Mouse (Mus musculus): ENCODE data around the gene A730015C16Rik.

Gene A730015C16Rik

DNA sequence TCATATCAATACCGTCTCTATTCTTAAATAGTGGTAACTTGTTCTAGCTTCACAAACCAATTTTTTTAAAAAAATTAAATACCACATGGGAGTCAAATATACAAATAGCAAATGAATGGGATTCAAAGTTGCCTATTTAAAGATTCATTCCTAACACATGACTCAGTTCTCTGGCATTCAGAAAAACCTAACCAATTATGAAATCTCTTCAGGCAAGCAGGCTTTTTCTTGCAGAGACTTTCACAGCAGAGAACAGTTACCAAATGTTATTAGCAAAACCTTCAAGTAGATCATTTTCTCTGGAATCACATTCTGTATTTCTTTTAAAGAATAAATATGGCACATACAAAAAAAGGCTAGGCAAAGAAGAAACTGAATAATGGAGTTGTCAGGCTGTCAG lies 17.7 kb downstream of the A730015C16Rik start:
- no peak for DNase-seq (ENCODE audit: low spot score)

DNA sequence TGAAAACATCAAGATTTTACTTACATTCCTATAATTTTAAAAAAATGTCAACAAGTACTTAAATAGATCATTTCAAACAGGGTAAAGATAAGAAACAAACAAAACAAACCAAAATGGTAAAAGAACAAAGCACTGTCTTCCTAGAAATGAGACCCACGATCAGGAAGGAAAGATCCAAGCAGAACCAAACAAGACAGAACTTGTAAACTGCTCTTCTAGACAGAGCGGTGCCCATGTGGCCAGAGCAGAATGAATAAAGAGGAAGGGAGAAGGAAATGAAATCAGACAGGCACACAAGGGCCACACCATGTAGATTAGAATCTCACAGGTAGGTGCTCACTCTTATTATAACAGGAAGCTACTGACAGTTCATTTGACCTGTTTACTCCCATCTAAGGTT lies 21.8 kb downstream of the A730015C16Rik start:
- DNase-seq (ENCODE audit: low spot score), result no peak

DNA sequence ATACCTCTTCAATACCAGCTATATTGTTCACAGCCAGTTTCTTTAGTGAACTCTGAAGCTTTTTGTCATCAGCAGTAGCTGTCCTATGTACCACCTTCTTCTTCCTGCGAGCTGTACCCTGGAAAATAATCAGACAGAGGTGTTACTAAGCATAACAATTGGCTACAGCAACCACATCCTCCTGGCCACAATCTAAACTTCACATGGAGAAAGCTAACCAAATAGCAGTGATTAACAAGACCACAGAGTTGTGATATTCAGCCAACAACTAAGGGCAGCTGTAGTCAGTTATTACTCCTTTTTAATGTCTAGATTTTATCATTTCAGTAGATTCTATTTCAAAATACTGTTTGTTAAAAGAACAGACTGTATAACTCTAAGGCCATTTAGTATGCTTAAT lies 22.3 kb downstream of the A730015C16Rik start:
- no peak for DNase-seq (ENCODE audit: low spot score)

DNA sequence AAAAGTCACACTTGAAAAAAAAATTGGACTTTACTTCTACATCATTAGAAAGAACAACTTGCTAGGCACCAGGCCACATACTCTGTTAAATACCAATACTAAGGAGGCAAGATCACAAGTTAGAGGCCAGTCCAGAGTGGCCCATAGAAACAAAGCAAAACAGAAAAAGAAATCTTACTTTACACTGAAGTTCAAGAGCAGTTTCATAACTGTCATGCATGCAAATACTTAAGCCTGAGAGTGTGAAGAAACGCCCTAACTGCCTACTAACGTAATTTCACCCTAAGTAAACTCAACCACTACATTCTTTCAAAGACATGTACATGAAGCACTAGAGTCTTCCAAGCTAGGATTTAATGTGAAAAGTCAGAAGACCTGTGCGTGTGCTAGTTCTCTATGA lies 22.7 kb downstream of the A730015C16Rik start:
- DNase-seq (ENCODE audit: low spot score), result no peak

DNA sequence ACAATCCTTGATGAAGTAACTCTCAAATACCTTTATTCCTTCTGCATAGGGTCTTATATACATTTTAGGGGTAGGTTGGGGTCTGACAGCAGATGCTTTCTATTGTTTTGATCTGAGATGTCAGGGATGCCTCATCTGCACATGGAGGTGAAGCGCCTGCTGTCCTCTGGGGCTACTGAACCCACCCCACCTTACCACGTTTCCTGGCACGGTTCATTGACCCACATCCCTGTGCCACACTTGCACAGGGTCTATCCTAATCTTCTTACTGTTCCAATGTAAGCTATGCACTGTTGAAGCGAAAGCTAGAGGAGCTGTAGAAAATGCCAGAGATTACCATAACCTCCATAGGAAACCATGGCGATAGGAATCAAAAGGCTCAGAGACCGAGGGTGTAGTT lies 36.9 kb downstream of the A730015C16Rik start:
- DNase-seq (ENCODE audit: low spot score), result no peak

DNA sequence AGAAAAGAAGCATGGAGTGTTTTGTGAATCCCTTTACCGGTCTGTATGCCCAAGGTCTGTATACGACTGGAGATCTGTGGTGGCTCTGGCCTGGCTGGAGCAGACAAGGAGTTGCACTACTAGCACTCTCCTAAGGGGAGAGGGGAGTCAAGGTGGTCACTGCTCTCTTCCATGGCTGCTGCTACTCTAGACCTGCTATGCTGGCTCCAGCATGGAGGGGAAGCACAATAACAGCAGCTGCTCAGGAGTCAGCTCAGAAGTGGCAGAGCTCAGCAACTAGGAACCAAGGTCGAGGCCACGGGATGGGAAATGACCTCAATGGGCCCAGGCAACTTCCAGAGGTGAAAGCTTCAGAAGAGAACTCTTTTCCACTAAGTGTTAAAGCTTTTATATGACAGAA lies 37.3 kb downstream of the A730015C16Rik start:
- no peak for DNase-seq (ENCODE audit: low spot score)

DNA sequence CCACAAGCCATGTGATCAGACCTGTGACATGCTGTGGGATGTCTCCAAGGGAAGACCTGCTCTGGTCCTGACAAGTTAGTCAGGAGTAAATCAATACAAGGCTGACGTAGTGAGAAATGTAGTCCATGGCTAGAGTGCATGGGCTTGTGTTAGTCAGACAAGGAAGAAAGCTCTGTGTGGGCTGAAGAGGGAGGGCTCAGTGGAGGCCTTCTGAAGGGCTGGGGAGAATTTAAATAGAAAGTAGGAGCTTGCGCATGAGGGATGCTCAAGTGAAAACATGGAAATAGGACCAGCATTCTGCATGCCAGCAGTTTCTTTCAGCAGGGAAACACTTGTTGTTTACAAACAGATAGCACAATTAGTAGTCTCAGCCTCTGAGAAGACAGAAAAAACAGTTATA lies 44.9 kb downstream of the A730015C16Rik start:
- no peak for DNase-seq (ENCODE audit: low spot score)

DNA sequence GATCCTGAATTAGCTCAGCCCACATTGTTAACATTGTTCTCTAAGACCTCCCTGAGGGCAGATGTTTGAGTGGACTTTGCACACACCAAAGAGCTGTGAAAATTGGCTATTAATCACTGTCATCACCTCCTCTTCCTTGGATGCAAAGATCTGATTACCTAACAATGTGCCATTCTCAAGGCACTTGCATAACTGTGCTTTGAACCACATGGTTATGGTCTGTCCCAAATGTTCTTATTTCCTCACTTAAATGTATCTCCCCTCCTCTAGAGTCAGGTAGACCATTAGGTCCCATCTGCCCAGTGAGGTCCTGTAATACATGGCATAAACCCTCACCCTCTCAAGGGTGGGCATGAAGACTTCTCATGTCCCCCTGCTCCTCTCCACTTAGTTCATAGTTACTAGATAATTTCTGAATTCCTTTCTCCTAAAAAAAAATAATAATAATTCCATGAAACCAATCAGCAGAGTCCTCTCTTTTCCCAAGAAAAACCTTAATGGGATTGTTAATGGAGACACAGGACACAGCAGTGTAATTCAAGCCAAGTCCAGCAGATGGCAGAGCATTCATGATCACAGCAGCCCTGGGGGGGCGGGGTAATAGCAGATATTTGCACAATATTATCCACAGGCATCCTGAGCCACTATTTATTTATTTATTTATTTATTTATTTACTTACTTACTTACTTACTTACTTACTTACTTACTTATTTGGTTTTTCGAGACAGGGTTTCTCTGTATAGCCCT lies 50.2 kb downstream of the A730015C16Rik start:
- DNase-seq (ENCODE audit: low spot score), result peak; percentile 30
